Mouse (Mus musculus): ENCODE data around the gene Tacc3.

GRCm38 (mm10) chr5:33609226-33609625 is 48.7 kb upstream of the Tacc3 start:
- no peak for TF ChIP-seq POLR2A (IDR thresholded peaks at IDR 0.05; ENCODE audit: borderline replicate concordance, control insufficient read depth, low read depth, low read length)
- no peak for TF ChIP-seq CTCF (IDR thresholded peaks at IDR 0.05; ENCODE audit: control insufficient read depth, insufficient read depth, low read length)
